Mouse (Mus musculus) MEL (cell line): ENCODE measurements around the gene Defb25. TPM values are rescaled to one million over a fixed set of nuclear protein-coding genes. Genes with fewer than 3 reads are reported as not detected.

Experiments used
- DNase-seq: peaks from one replicate; pipeline ENCODE4 v3.0.0; 2011; ENCODE audit warnings: low read depth, low spot score
- H3K27ac ChIP-seq: 2 replicates; pipeline ENCODE4 v1.5.1; 2012; ENCODE audit warnings: low read depth, mild to moderate bottlenecking, control low read depth, low read length, moderate library complexity; ENCODE audit not compliant: control insufficient read depth
- H3K27me3 ChIP-seq, 2 experiments: fragments of 150-350 bp in 1 of 2; sonication (generic) in 1 of 2; 2 replicates each; pipeline ENCODE4 v1.6.1; 2012; ENCODE audit warnings: low read length in 2 of 2, mild to moderate bottlenecking in 2 of 2, improper control_type of control experiment in 1 of 2, moderate library complexity in 1 of 2; ENCODE audit not compliant: insufficient read depth in 2 of 2, control insufficient read depth in 1 of 2
- H3K36me3 ChIP-seq, 2 experiments: 2 replicates each; pipeline ENCODE4 v1.6.1; 2012 to 2014; ENCODE audit warnings: low read length in 2 of 2, improper control_type of control experiment in 1 of 2, inconsistent platforms in 1 of 2, mild to moderate bottlenecking in 1 of 2; ENCODE audit not compliant: insufficient read depth in 2 of 2, control insufficient read depth in 1 of 2
- H3K4me1 ChIP-seq, 2 experiments: fragments of 150-350 bp in 1 of 2; sonication (generic) in 1 of 2; 2 replicates each; pipeline ENCODE4 v1.6.1; 2012; ENCODE audit warnings: low read length in 2 of 2, improper control_type of control experiment in 1 of 2, mild to moderate bottlenecking in 1 of 2; ENCODE audit not compliant: insufficient read depth in 2 of 2, control insufficient read depth in 1 of 2
- H3K4me3 ChIP-seq, 2 experiments: fragments of 150-350 bp in 1 of 2; sonication (generic) in 1 of 2; 2 replicates each; pipeline ENCODE4 v1.5.1; 2012; ENCODE audit warnings: low read depth in 2 of 2, low read length in 2 of 2, mild to moderate bottlenecking in 2 of 2, moderate library complexity in 2 of 2, control low read depth in 1 of 2, improper control_type of control experiment in 1 of 2; ENCODE audit not compliant: control insufficient read depth in 1 of 2, insufficient read depth in 1 of 2
- H3K79me2 ChIP-seq: 2 replicates; pipeline ENCODE4 v1.6.1; 2012; ENCODE audit warnings: mild to moderate bottlenecking, low read length, moderate library complexity; ENCODE audit not compliant: control insufficient read depth, poor library complexity, insufficient read depth
- H3K9ac ChIP-seq: 2 replicates; pipeline ENCODE4 v1.6.1; 2012; ENCODE audit warnings: low read depth, mild to moderate bottlenecking, control low read depth, low read length, moderate library complexity; ENCODE audit not compliant: control insufficient read depth, poor library complexity, severe bottlenecking
- H3K9me3 ChIP-seq: fragments of 150-350 bp; sonication (generic); replicated peaks from 2 replicates; pipeline ENCODE4 v1.6.1; 2012; ENCODE audit warnings: mild to moderate bottlenecking, low read length, improper control_type of control experiment, moderate library complexity; ENCODE audit not compliant: insufficient read depth
- BHLHE40 ChIP-seq: IDR thresholded peaks from 2 replicates; pipeline ENCODE4 v1.6.1; 2012; ENCODE audit warnings: low read depth, mild to moderate bottlenecking, inconsistent platforms, low read length, improper control_type of control experiment, borderline replicate concordance
- CHD1 ChIP-seq: IDR thresholded peaks from 2 replicates; pipeline ENCODE4 v1.6.1; 2012; ENCODE audit warnings: low read depth, mild to moderate bottlenecking, inconsistent platforms, low read length, improper control_type of control experiment
- CTCF ChIP-seq, 3 experiments: IDR thresholded peaks in 2 of 3; conservative IDR thresholded peaks in 1 of 3; 2 replicates each; pipeline ENCODE4 v1.5.1; 2011 to 2012; ENCODE audit warnings: low read length in 3 of 3, low read depth in 2 of 3, mild to moderate bottlenecking in 2 of 3, improper control_type of control experiment in 1 of 3, inconsistent platforms in 1 of 3, mixed read lengths in 1 of 3, moderate library complexity in 1 of 3; ENCODE audit not compliant: control insufficient read depth in 1 of 3, insufficient read depth in 1 of 3, poor library complexity in 1 of 3, severe bottlenecking in 1 of 3
- ELF1 ChIP-seq: IDR thresholded peaks from 2 replicates; pipeline ENCODE4 v1.6.1; 2014; ENCODE audit warnings: low read depth, mild to moderate bottlenecking, inconsistent platforms, low read length, improper control_type of control experiment, moderate library complexity
- EP300 ChIP-seq, 2 experiments: IDR thresholded peaks; 2 replicates each; pipeline ENCODE4 v1.6.1; 2011; ENCODE audit warnings: improper control_type of control experiment in 2 of 2, low read length in 2 of 2, low read depth in 1 of 2, mild to moderate bottlenecking in 1 of 2
- ETS1 ChIP-seq: IDR thresholded peaks from 2 replicates; pipeline ENCODE4 v1.6.1; 2012; ENCODE audit warnings: low read depth, mild to moderate bottlenecking, inconsistent platforms, low read length, improper control_type of control experiment, moderate library complexity
- MAZ ChIP-seq: IDR thresholded peaks from 2 replicates; pipeline ENCODE4 v1.6.1; 2012; ENCODE audit warnings: low read depth, mild to moderate bottlenecking, inconsistent platforms, low read length, improper control_type of control experiment
- MEF2A ChIP-seq: IDR thresholded peaks from 2 replicates; pipeline ENCODE4 v1.6.1; 2014; ENCODE audit warnings: low read depth, mild to moderate bottlenecking, inconsistent platforms, low read length, improper control_type of control experiment; ENCODE audit not compliant: poor library complexity, insufficient replicate concordance, severe bottlenecking; ENCODE audit errors: extremely low read depth
- MXI1 ChIP-seq: IDR thresholded peaks from 2 replicates; pipeline ENCODE4 v1.6.1; 2011; ENCODE audit warnings: mild to moderate bottlenecking, low read depth, low read length, improper control_type of control experiment
- POLR2AphosphoS2 ChIP-seq: IDR thresholded peaks from 2 replicates; pipeline ENCODE4 v1.6.1; 2011; ENCODE audit warnings: low read length, improper control_type of control experiment
- RAD21 ChIP-seq: IDR thresholded peaks from 2 replicates; pipeline ENCODE4 v1.6.1; 2011; ENCODE audit warnings: mild to moderate bottlenecking, low read depth, low read length, improper control_type of control experiment
- RCOR1 ChIP-seq: IDR thresholded peaks from 2 replicates; pipeline ENCODE4 v1.6.1; 2012; ENCODE audit warnings: low read depth, mild to moderate bottlenecking, inconsistent platforms, low read length, improper control_type of control experiment
- SIN3A ChIP-seq: IDR thresholded peaks from 2 replicates; pipeline ENCODE4 v1.6.1; 2012; ENCODE audit warnings: low read length, improper control_type of control experiment, inconsistent platforms
- SMC3 ChIP-seq: IDR thresholded peaks from 2 replicates; pipeline ENCODE4 v1.6.1; 2011; ENCODE audit warnings: low read depth, low read length, improper control_type of control experiment
- TAL1 ChIP-seq: IDR thresholded peaks from 2 replicates; pipeline ENCODE4 v1.6.1; 2012; ENCODE audit warnings: mild to moderate bottlenecking, inconsistent platforms, low read length, moderate library complexity, mixed read lengths
- TBP ChIP-seq: IDR thresholded peaks from 2 replicates; pipeline ENCODE4 v1.8.0; 2011; ENCODE audit warnings: low read depth, low read length, improper control_type of control experiment
- ZMIZ1 ChIP-seq: IDR thresholded peaks from 2 replicates; pipeline ENCODE4 v1.6.1; 2012; ENCODE audit warnings: low read depth, mild to moderate bottlenecking, inconsistent platforms, low read length, improper control_type of control experiment, moderate library complexity
- ZNF384 ChIP-seq: IDR thresholded peaks from 2 replicates; pipeline ENCODE4 v1.6.1; 2012; ENCODE audit warnings: low read depth, mild to moderate bottlenecking, inconsistent platforms, low read length, improper control_type of control experiment
- polyA plus RNA-seq, 2 experiments: library from polyadenylated mRNA; stranded (reverse) in 1 of 2; unstranded in 1 of 2; fragments of >175 nt in 1 of 2; fragments of >200 nt in 1 of 2; gene quantifications; 2 replicates each; pipeline versions ENCODE4 v1.2.1 to v1.2.4; 2012; ENCODE audit warnings: low replicate concordance in 2 of 2, low read depth in 1 of 2; ENCODE audit not compliant: insufficient read length in 2 of 2, insufficient read depth in 1 of 2, missing spikeins in 1 of 2
- total RNA-seq: library from RNA; depleted of rRNA; stranded (reverse); fragments of 300-350 nt; gene quantifications from 2 replicates; pipeline ENCODE4 v1.2.3, GENCODE M21; 2012

Gene Defb25
- total and polyA plus RNA-seq, 3 experiments: not detected

DNA sequence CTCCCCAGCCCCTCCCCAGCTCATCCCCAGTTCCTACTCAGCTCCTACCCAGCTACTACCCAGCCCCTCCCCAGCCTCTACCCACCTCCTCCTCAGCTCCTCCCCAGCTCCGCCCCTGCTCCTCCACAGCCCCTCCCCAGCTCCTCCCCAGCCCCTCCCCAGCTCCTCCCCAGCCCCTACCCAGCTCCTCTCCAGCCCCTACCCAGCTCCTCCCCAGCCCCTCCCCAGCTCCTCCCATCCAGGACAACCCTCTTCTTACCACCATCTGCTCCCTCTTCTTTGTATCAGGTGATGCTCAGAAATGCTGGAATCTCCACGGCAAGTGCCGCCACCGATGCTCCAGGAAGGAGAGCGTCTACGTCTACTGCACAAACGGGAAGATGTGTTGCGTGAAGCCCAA, 10.7 kb downstream of the Defb25 start:
- no peak for DNase-seq
- H3K4me1 ChIP-seq: no peaks in the 10 kb centered on the region; a peak in 1 of 4 replicates
- TF ChIP-seq RAD21 (no peak), MAZ (no peak), ETS1 (no peak), RCOR1 (no peak), BHLHE40 (no peak), SIN3A (no peak), TAL1 (no peak), SMC3 (no peak), ZNF384 (no peak)
- H3K27ac ChIP-seq: no peak overlapping the region
- no peaks in the 10 kb centered on the region for H3K36me3 ChIP-seq
- H3K4me3 ChIP-seq: no peak overlapping the region
- H3K9me3 ChIP-seq: no peaks in the 10 kb centered on the region
- no peaks in the 10 kb centered on the region for H3K79me2 ChIP-seq
- H3K27me3 ChIP-seq: no peaks in the 10 kb centered on the region; a peak in 1 of 4 replicates
- H3K9ac ChIP-seq: no peak overlapping the region

DNA sequence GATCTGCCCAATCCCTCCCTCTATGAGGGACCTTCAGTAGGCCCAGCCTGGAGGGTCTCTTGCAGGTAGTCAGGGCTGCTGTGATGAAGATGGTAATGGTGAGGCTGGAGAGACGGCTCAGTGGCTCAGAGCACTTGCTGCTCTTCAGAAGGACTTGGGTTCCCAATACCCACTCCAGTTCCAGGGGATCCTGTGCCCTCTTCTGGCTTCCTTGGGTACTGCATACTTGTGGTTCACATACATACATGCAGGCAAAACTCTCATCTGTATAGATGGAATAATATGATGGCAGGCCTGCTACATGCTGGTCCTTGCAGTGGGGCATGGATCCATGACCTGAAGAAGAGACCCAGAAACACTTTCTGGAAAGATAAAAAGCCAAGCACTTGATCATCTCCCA, 14.1 kb downstream of the Defb25 start:
- Histone ChIP-seq H3K9me3 (no peaks in the 10 kb centered on the region), H3K27ac (no peak overlapping the region), H3K9ac (no peak overlapping the region), H3K4me1 (no peaks in the 10 kb centered on the region), H3K36me3 (no peaks in the 10 kb centered on the region), H3K27me3 (peaks cover 0 to 1% of the 10 kb centered on the region in 2 experiments; a peak in 2 of 4 replicates), H3K79me2 (no peaks in the 10 kb centered on the region), H3K4me3 (no peak overlapping the region)
- no peak for TF ChIP-seq POLR2AphosphoS2
- TF ChIP-seq MEF2A: no peak
- peak in 2 of 3 experiments; percentile 9 to 21; a peak in 1 of 6 replicates for TF ChIP-seq CTCF (IDR thresholded peaks at IDR 0.05 in 2 of 3, conservative IDR thresholded peaks at IDR 0.05 in 1 of 3; ENCODE audit: control insufficient read depth in 1 of 3, insufficient read depth in 1 of 3, low read depth in 2 of 3, low read length in 3 of 3, poor library complexity in 1 of 3, severe bottlenecking in 1 of 3)
- TF ChIP-seq ZMIZ1: no peak
- no peak for TF ChIP-seq MXI1
- no peak for TF ChIP-seq TBP
- no peak for TF ChIP-seq ELF1
- peak; percentile 10 for DNase-seq

DNA sequence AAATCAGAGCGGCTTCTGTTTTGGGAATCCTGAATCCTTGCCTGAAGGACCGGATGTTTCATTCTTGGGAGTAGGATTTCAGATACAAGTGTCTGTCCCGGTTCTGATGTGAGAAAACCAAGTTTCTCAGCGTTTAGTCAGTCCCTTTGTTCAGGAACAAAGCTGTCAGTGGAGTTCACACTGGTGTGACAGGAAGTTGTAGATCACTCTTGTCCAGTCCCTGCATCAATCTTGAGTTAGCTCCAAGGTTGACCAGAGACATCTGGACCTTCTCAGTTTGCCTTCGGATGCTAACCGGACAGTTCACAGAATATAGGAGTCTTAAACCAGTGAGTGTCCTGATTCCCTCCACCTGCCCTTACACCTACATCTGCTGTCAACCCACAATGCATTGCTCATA, 15.1 kb downstream of the Defb25 start:
- H3K9me3 ChIP-seq: no peaks in the 10 kb centered on the region
- DNase-seq: no peak
- H3K9ac ChIP-seq: no peak overlapping the region
- no peak overlapping the region for H3K4me3 ChIP-seq
- no peak overlapping the region for H3K27ac ChIP-seq
- peaks cover 0 to 1% of the 10 kb centered on the region in 2 experiments; a peak in 2 of 4 replicates for H3K27me3 ChIP-seq
- H3K79me2 ChIP-seq: no peaks in the 10 kb centered on the region
- H3K36me3 ChIP-seq: no peaks in the 10 kb centered on the region
- TF ChIP-seq RCOR1 (no peak), EP300 (IDR thresholded peaks at IDR 0.05; ENCODE audit: low read depth in 1 of 2, low read length in 2 of 2) (no peak), CHD1 (no peak)
- no peaks in the 10 kb centered on the region for H3K4me1 ChIP-seq
